Mouse (Mus musculus): ENCODE measurements at regions not wholly inside any gene's neighbourhood (a gene's known extent, or its start where the extent isn't known, plus 50 kb on each side); places are given as distances from the start of the nearest gene placed in this dataset.

GRCm38 (mm10) chr1:90692851-90693250, 90.1 kb downstream of the Cops8 start:
- no peak for ATAC-seq (ENCODE audit: insufficient number of reproducible peaks, low FRiP score)
- Histone ChIP-seq H3K27me3 (replicated peaks) (no peaks in the 10 kb centered on the region), H3K36me3 (no peaks in the 10 kb centered on the region), H3K4me3 (no peak overlapping the region), H3K4me2 (no peak overlapping the region), H3K9me3 (replicated peaks) (no peaks in the 10 kb centered on the region), H3K9ac (no peak overlapping the region), H3K4me1 (replicated peaks) (peaks cover 14% of the 10 kb centered on the region), H3K27ac (ENCODE audit: poor library complexity, severe bottlenecking) (no peak overlapping the region)
- WGBS: 58% methylated on average over 1 of the region's 1 CpGs

- Histone ChIP-seq H3K4me1 (replicated peaks) (peaks cover 14% of the 10 kb centered on the region), H3K36me3 (no peaks in the 10 kb centered on the region), H3K27me3 (replicated peaks) (no peaks in the 10 kb centered on the region), H3K9ac (no peak overlapping the region), H3K9me3 (replicated peaks) (no peaks in the 10 kb centered on the region), H3K4me3 (no peak overlapping the region), H3K27ac (ENCODE audit: poor library complexity, severe bottlenecking) (no peak overlapping the region), H3K4me2 (no peak overlapping the region)
- WGBS: 98% methylated on average over 3 of the region's 3 CpGs
- no peak for ATAC-seq (ENCODE audit: insufficient number of reproducible peaks, low FRiP score)
Measured at GRCm38 (mm10) chr1:90694761-90695160, 92.0 kb downstream of the Cops8 start.

- Histone ChIP-seq H3K36me3 (no peaks in the 10 kb centered on the region), H3K9ac (no peak overlapping the region), H3K4me3 (no peak overlapping the region), H3K4me1 (replicated peaks) (peaks cover 14% of the 10 kb centered on the region), H3K27ac (ENCODE audit: poor library complexity, severe bottlenecking) (no peak overlapping the region), H3K9me3 (replicated peaks) (no peaks in the 10 kb centered on the region), H3K4me2 (no peak overlapping the region), H3K27me3 (replicated peaks) (no peaks in the 10 kb centered on the region)
- WGBS: 63% methylated on average over 10 of the region's 10 CpGs
- no peak for ATAC-seq (ENCODE audit: insufficient number of reproducible peaks, low FRiP score)
Measured at GRCm38 (mm10) chr1:90695166-90695749, 92.5 kb downstream of the Cops8 start.

GRCm38 (mm10) chr1:90696000-90696399, 93.2 kb downstream of the Cops8 start:
- ATAC-seq (ENCODE audit: insufficient number of reproducible peaks, low FRiP score): no peak
- H3K4me3 ChIP-seq: no peak overlapping the region
- H3K9ac ChIP-seq: no peak overlapping the region
- H3K4me1 ChIP-seq (replicated peaks): peaks cover 6% of the 10 kb centered on the region
- H3K27ac ChIP-seq (ENCODE audit: poor library complexity, severe bottlenecking): no peak overlapping the region
- H3K9me3 ChIP-seq (replicated peaks): no peaks in the 10 kb centered on the region
- no peaks in the 10 kb centered on the region for H3K27me3 ChIP-seq (replicated peaks)
- H3K4me2 ChIP-seq: no peak overlapping the region
- WGBS: 80% methylated on average over 1 of the region's 1 CpGs
- no peaks in the 10 kb centered on the region for H3K36me3 ChIP-seq

- Histone ChIP-seq H3K4me3 (no peak overlapping the region), H3K27ac (ENCODE audit: poor library complexity, severe bottlenecking) (no peak overlapping the region), H3K36me3 (no peaks in the 10 kb centered on the region), H3K4me2 (no peak overlapping the region), H3K4me1 (replicated peaks) (peaks cover 4% of the 10 kb centered on the region; the same call in 1 of the 2 replicates), H3K9me3 (replicated peaks) (no peaks in the 10 kb centered on the region), H3K27me3 (replicated peaks) (no peaks in the 10 kb centered on the region), H3K9ac (no peak overlapping the region)
- no peak for ATAC-seq (ENCODE audit: insufficient number of reproducible peaks, low FRiP score)
- 85% methylated on average over 3 of the region's 3 CpGs for WGBS
Measured at GRCm38 (mm10) chr1:90697056-90697596, 94.3 kb downstream of the Cops8 start.

- Histone ChIP-seq H3K36me3 (no peaks in the 10 kb centered on the region), H3K27me3 (replicated peaks) (no peaks in the 10 kb centered on the region), H3K4me1 (replicated peaks) (no peaks in the 10 kb centered on the region; the same call in 1 of the 2 replicates), H3K4me2 (no peak overlapping the region), H3K9ac (no peak overlapping the region), H3K27ac (ENCODE audit: poor library complexity, severe bottlenecking) (no peak overlapping the region), H3K9me3 (replicated peaks) (no peaks in the 10 kb centered on the region), H3K4me3 (no peak overlapping the region)
- WGBS: 80% methylated on average over 2 of the region's 2 CpGs
- ATAC-seq (ENCODE audit: insufficient number of reproducible peaks, low FRiP score): no peak
Measured at GRCm38 (mm10) chr1:90698618-90699017, 95.8 kb downstream of the Cops8 start.

GRCm38 (mm10) chr1:90701756-90702155, 99.0 kb downstream of the Cops8 start:
- H3K9me3 ChIP-seq (replicated peaks): no peaks in the 10 kb centered on the region
- H3K36me3 ChIP-seq: no peaks in the 10 kb centered on the region
- H3K27ac ChIP-seq (ENCODE audit: poor library complexity, severe bottlenecking): no peak overlapping the region
- WGBS: 73% methylated on average over 1 of the region's 1 CpGs
- no peaks in the 10 kb centered on the region for H3K4me1 ChIP-seq (replicated peaks)
- H3K4me3 ChIP-seq: no peak overlapping the region
- ATAC-seq (ENCODE audit: insufficient number of reproducible peaks, low FRiP score): no peak
- H3K9ac ChIP-seq: no peak overlapping the region
- no peak overlapping the region for H3K4me2 ChIP-seq
- no peaks in the 10 kb centered on the region for H3K27me3 ChIP-seq (replicated peaks)

GRCm38 (mm10) chr1:90706391-90706790, 103.6 kb downstream of the Cops8 start:
- Histone ChIP-seq H3K4me1 (replicated peaks) (no peaks in the 10 kb centered on the region), H3K36me3 (no peaks in the 10 kb centered on the region), H3K4me2 (no peak overlapping the region), H3K9ac (no peak overlapping the region), H3K9me3 (replicated peaks) (0 out of 2 replicates have a peak, but pooled peaks cover 5% of the 10 kb centered on the region), H3K27me3 (replicated peaks) (no peaks in the 10 kb centered on the region), H3K4me3 (no peak overlapping the region), H3K27ac (ENCODE audit: poor library complexity, severe bottlenecking) (no peak overlapping the region)
- no peak for ATAC-seq (ENCODE audit: insufficient number of reproducible peaks, low FRiP score)

GRCm38 (mm10) chr1:90709761-90710160, 107.0 kb downstream of the Cops8 start:
- no peaks in the 10 kb centered on the region for H3K27me3 ChIP-seq (replicated peaks)
- no peak overlapping the region for H3K9ac ChIP-seq
- H3K4me2 ChIP-seq: no peak overlapping the region
- H3K36me3 ChIP-seq: no peaks in the 10 kb centered on the region
- no peaks in the 10 kb centered on the region for H3K4me1 ChIP-seq (replicated peaks)
- 80% methylated on average over 3 of the region's 3 CpGs for WGBS
- H3K9me3 ChIP-seq (replicated peaks): 0 out of 2 replicates have a peak, but pooled peaks cover 5% of the 10 kb centered on the region
- no peak for ATAC-seq (ENCODE audit: insufficient number of reproducible peaks, low FRiP score)
- H3K4me3 ChIP-seq: no peak overlapping the region
- no peak overlapping the region for H3K27ac ChIP-seq (ENCODE audit: poor library complexity, severe bottlenecking)

- Histone ChIP-seq H3K4me3 (no peak overlapping the region), H3K9ac (no peak overlapping the region), H3K9me3 (replicated peaks) (0 out of 2 replicates have a peak, but pooled peaks cover 5% of the 10 kb centered on the region), H3K27me3 (replicated peaks) (no peaks in the 10 kb centered on the region), H3K27ac (ENCODE audit: poor library complexity, severe bottlenecking) (no peak overlapping the region), H3K4me1 (replicated peaks) (no peaks in the 10 kb centered on the region), H3K36me3 (no peaks in the 10 kb centered on the region), H3K4me2 (no peak overlapping the region)
- 51% methylated on average over 3 of the region's 3 CpGs for WGBS
- no peak for ATAC-seq (ENCODE audit: insufficient number of reproducible peaks, low FRiP score)
Measured at GRCm38 (mm10) chr1:90710566-90710965, 107.8 kb downstream of the Cops8 start.

GRCm38 (mm10) chr1:90711103-90711502, 108.3 kb downstream of the Cops8 start:
- H3K4me3 ChIP-seq: no peak overlapping the region
- no peak overlapping the region for H3K4me2 ChIP-seq
- no peak overlapping the region for H3K27ac ChIP-seq (ENCODE audit: poor library complexity, severe bottlenecking)
- H3K9ac ChIP-seq: no peak overlapping the region
- no peaks in the 10 kb centered on the region for H3K4me1 ChIP-seq (replicated peaks)
- H3K36me3 ChIP-seq: no peaks in the 10 kb centered on the region
- 89% methylated on average over 8 of the region's 8 CpGs for WGBS
- ATAC-seq (ENCODE audit: insufficient number of reproducible peaks, low FRiP score): no peak
- 0 out of 2 replicates have a peak, but pooled peaks cover 5% of the 10 kb centered on the region for H3K9me3 ChIP-seq (replicated peaks)
- no peaks in the 10 kb centered on the region for H3K27me3 ChIP-seq (replicated peaks)
